Mouse (Mus musculus): ENCODE results near the gene Foxp1.

Gene Foxp1

GRCm38 (mm10) chr6:98928365-98928764 lies 594.2 kb downstream of the Foxp1 start:
- TF ChIP-seq GATA4 (IDR thresholded peaks at IDR 0.05; ENCODE audit: insufficient replicate concordance, low read length) = no peak

GRCm38 (mm10) chr6:98901259-98901658 lies 621.3 kb downstream of the Foxp1 start:
- no peak for TF ChIP-seq GATA4 (IDR thresholded peaks at IDR 0.05; ENCODE audit: insufficient replicate concordance, low read length)

GRCm38 (mm10) chr6:98878208-98878607 lies 644.3 kb downstream of the Foxp1 start:
- TF ChIP-seq GATA4 (IDR thresholded peaks at IDR 0.05; ENCODE audit: insufficient replicate concordance, low read length) = no peak

GRCm38 (mm10) chr6:98876401-98876800 lies 646.1 kb downstream of the Foxp1 start:
- no peak for TF ChIP-seq GATA4 (IDR thresholded peaks at IDR 0.05; ENCODE audit: insufficient replicate concordance, low read length)

All from liver, adult (tissue).